8 mouse cellular contexts compared by ENCODE assay signal in the genomic region with DNA sequence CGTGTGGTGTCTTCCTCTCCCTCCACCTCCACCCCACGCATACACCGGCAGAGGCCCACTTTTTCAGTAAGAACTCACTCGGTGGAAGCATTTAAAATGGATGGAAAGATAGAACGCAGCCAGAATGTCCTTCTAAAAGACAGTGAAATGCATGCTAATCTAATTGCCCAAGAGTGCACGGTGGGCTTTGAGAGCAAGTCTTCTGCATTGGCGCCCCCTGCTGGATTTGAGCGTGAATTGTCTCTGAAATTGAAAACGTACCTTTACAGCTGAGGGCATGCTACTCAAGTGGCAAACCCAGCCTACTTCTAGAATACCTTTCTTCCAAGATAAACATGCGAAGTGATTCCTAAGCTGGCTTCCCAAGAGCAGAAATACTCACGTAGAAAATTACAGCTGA.
A peak's percentile ranks its signal among the peaks of the same experiment; 100 is the strongest.
DNase-seq lines count a peak whose midpoint lies in the region; ATAC-seq and TF ChIP-seq lines count a peak whose summit lies in the region.

No protein-coding gene starts in this region.

- no peak overlapping the region for H3K4me3 ChIP-seq in forebrain, embryonic 11.5 days (ENCODE audit: low read depth, low read length)
- no peak overlapping the region for H3K4me3 ChIP-seq in liver, postnatal 0 days (ENCODE audit: low read depth, low read length)

- no peaks in the 10 kb centered on the region for H3K9me3 ChIP-seq in forebrain, embryonic 11.5 days (ENCODE audit: control insufficient read depth, low read length)
- no peaks in the 10 kb centered on the region for H3K9me3 ChIP-seq in liver, postnatal 0 days (ENCODE audit: low read length)

- no peak overlapping the region for H3K9ac ChIP-seq in forebrain, embryonic 11.5 days (ENCODE audit: low read length)
- H3K9ac ChIP-seq in liver, postnatal 0 days (replicated peaks), result no peak overlapping the region

- peak; percentile 70 for DNase-seq in ES-CJ7 (ENCODE audit: low read depth, low spot score)
- DNase-seq in c-Kit-negative CD71-positive TER-119-positive erythroid progenitor cells, embryonic 14.5 days (ENCODE audit: low read depth, low spot score), result peak; percentile 4
- peak; percentile 87 for DNase-seq in forebrain, embryonic 11.5 days (ENCODE audit: low spot score)
- peak; percentile 55 to 73 for DNase-seq in heart, postnatal 14 days
- peak; percentile 83 to 84 for DNase-seq in kidney, postnatal 4 days
- DNase-seq in liver, postnatal 0 days, result peak; percentile 60
- peak; percentile 4 for DNase-seq in ovary, adult 18-20 months (ENCODE audit: low spot score)
- peak; percentile 37 for DNase-seq in urinary bladder, adult 2 months (ENCODE audit: low spot score)

- TF ChIP-seq CTCF in liver, postnatal 0 days (IDR thresholded peaks at IDR 0.05; ENCODE audit: low read depth), result peak; percentile 77

- peak; percentile 86 for ATAC-seq in forebrain, embryonic 11.5 days (replicated peaks; ENCODE audit: low FRiP score)
- peak; percentile 43; the same call in 1 of the 2 replicates for ATAC-seq in liver, postnatal 0 days

- 17% methylated on average over 11 of the region's 11 CpGs for WGBS in forebrain, embryonic 11.5 days
- WGBS in liver, postnatal 0 days (ENCODE audit: insufficient replicate concordance), result 22% methylated on average over 11 of the region's 11 CpGs

- H3K4me1 ChIP-seq in forebrain, embryonic 11.5 days (replicated peaks; ENCODE audit: control insufficient read depth, insufficient read depth, low read length), result peaks cover 2% of the 10 kb centered on the region
- H3K4me1 ChIP-seq in liver, postnatal 0 days (ENCODE audit: insufficient read depth), result no peaks in the 10 kb centered on the region

- no peak overlapping the region for H3K4me2 ChIP-seq in forebrain, embryonic 11.5 days (ENCODE audit: low read depth, low read length, severe bottlenecking)
- no peak overlapping the region for H3K4me2 ChIP-seq in liver, postnatal 0 days (ENCODE audit: low read depth, low read length)

- no peak overlapping the region for H3K27ac ChIP-seq in forebrain, embryonic 11.5 days (ENCODE audit: low read depth, low read length)
- no peak overlapping the region for H3K27ac ChIP-seq in liver, postnatal 0 days (ENCODE audit: low read depth)

- TF ChIP-seq EP300 in liver, postnatal 0 days (IDR thresholded peaks at IDR 0.05; ENCODE audit: low read depth), result no peak

- no peaks in the 10 kb centered on the region for H3K36me3 ChIP-seq in forebrain, embryonic 11.5 days (ENCODE audit: control insufficient read depth, insufficient read depth, low read length)
- H3K36me3 ChIP-seq in liver, postnatal 0 days (replicated peaks; ENCODE audit: insufficient read depth, low read length), result no peaks in the 10 kb centered on the region

- no peaks in the 10 kb centered on the region; the same call in 1 of the 2 replicates for H3K27me3 ChIP-seq in forebrain, embryonic 11.5 days (ENCODE audit: control insufficient read depth, insufficient read depth, low read length)
- no peaks in the 10 kb centered on the region for H3K27me3 ChIP-seq in liver, postnatal 0 days (ENCODE audit: insufficient read depth, low read length)

- intact Hi-C loops in heart, postnatal 14 days (cut with DNase I), result loop anchor here (2.0 to 10.0 kb wide), 3 partner anchors 561 to 1749 kb away; no protein-coding TSS in a partner anchor

Comparison
In these comparisons a context has a peak if more than half of its experiments do, and no peak if none do; other contexts are left out.
1. DNase-seq: peak in every context shown above with its lines; median percentile 87 in forebrain, embryonic 11.5 days; 84 in kidney, postnatal 4 days; 70 in ES-CJ7; 64 in heart, postnatal 14 days; 60 in liver, postnatal 0 days; 37 in urinary bladder, adult 2 months; 4 in c-Kit-negative CD71-positive TER-119-positive erythroid progenitor cells, embryonic 14.5 days; 4 in ovary, adult 18-20 months.